Mouse (Mus musculus): ENCODE measurements around the gene Bcr.
A peak's percentile ranks its signal among the peaks of the same experiment; 100 is the strongest.

Gene Bcr

GRCm38 (mm10) chr10:75098446-75099183, 38.2 kb downstream of the Bcr start:
- no peak for DNase-seq

GRCm38 (mm10) chr10:75100298-75100697, 39.9 kb downstream of the Bcr start:
- DNase-seq, result no peak

- DNase-seq, result no peak
These were observed 43.1 kb downstream of the Bcr start for GRCm38 (mm10) chr10:75103502-75103901.

DNA sequence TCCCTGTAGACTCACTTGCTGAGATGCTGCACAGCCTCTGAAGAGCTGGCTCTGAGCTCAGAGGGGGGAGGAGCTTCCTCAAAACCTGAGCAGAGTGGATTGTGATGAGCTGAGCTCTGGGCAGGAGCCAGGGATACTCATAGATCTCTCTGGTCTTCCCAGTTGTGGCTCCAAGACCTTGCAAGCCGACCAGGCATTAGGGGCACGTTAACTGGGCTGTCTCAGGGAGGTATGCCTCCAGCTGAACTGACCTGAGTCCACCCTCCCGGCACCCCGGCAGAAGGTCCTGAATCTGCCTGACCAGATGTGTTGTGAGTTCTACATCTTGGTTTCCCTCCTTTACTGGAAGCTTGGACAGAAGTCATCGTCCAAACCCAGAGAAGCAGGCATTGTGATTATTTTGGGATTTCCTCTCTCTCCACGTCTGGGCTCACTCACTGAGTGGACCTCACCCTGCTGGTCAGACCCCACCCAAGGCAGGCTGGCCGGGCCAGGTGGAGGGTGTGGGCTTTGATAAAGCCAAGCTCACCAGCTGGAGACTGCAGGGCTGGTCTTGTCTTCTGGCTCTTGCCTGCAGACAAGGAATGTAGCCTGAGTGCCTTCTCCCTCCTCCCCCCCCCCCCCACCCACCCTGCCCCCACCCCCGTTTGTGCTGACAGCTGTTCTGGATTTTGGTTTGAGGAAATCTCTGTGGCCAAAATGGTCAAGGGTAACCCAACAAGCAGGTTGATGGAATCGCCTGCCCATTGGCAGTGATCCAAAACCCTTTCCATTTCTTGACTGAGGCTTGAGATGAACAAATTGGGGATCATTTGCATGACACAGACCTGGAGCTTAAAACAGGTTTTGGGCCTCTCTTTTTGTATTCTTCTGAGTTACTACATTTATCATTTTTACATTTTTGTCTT, 44.1 kb downstream of the Bcr start:
- peak; percentile 32 for DNase-seq

GRCm38 (mm10) chr10:75105099-75105461, 44.7 kb downstream of the Bcr start:
- no peak for DNase-seq

- DNase-seq, result no peak
These were observed 45.3 kb downstream of the Bcr start for GRCm38 (mm10) chr10:75105687-75106086.

DNA sequence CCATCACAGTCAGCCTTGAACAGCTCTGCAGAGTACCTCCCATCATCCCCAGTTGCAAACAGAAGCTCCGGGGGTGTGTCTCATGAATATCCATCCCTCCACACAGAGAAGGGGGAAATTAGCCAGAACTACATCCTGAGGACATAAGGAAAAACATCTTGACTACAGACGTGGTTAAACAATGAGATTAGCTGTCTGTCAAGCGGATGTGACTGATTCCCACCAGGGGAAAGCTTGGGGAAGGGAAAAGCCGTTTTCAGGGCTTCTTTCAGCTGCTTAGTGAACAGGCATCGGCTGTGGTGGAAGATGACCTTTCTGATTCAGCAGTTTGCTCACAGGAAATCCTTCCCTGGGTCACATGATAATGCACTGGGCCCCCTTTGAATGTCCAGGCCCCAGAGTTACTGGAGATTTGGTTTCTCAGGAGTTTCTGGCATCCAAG, 46.6 kb downstream of the Bcr start:
- no peak for DNase-seq

GRCm38 (mm10) chr10:75108092-75108491, 47.7 kb downstream of the Bcr start:
- no peak for DNase-seq

DNA sequence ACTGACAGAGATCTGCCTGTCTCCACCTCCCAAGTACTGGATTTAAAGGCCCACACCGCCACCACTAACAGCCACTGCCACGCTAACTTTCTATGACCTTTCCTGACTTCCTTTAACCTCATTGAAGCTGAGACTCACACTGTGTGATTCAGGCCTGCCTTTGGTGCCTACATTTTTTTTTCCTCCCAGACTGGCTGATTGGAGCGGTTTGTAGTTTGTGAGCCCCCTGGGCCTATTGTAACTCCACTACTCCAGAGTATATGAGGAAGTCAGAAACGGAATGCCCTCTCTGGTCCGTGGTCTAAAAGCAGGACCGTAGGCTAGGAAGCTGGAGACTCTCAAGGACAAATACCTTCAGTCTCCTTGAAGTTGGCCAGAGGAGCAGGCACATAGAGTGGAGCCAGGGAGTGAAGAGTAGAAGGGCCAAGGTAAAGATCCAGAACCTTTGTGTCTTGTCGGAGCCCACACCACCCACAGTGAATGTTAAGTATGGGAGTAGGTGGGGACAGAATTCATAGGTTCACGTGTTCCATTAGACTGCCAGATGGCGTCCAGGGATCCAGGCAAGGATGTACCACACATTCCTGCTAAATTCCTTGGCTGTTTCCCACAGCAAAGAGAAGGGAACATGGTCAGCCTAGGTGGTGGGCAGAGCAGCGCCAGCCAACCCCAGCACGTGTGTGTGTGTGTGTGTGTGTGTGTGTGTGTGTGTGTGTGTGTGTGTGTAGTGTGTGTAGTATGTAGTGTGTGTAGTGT, 51.2 kb downstream of the Bcr start:
- DNase-seq, result no peak

- no peak for DNase-seq
These were observed 52.0 kb downstream of the Bcr start for GRCm38 (mm10) chr10:75112405-75112804.

DNA sequence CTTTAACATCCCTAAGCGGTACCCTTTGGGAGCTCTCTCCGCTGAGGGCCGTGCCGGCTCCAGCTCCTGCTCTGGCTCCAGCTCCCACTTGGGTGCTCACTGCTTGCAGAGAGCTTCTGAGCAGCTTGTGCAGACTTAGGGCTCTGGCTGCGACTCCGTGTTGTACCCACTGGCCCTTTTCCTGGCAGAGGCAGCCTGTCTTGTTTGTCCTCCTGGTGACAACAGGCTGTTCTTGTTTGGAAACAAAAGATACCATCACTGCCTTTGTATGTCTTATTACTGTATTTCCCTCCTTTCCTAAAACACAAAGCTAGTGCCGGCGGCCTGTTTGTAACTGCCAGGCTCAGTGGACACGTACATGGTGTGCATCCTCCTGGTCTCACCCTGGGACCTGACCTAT, 53.2 kb downstream of the Bcr start:
- no peak for DNase-seq

GRCm38 (mm10) chr10:75115240-75115639, 54.8 kb downstream of the Bcr start:
- no peak for DNase-seq

DNA sequence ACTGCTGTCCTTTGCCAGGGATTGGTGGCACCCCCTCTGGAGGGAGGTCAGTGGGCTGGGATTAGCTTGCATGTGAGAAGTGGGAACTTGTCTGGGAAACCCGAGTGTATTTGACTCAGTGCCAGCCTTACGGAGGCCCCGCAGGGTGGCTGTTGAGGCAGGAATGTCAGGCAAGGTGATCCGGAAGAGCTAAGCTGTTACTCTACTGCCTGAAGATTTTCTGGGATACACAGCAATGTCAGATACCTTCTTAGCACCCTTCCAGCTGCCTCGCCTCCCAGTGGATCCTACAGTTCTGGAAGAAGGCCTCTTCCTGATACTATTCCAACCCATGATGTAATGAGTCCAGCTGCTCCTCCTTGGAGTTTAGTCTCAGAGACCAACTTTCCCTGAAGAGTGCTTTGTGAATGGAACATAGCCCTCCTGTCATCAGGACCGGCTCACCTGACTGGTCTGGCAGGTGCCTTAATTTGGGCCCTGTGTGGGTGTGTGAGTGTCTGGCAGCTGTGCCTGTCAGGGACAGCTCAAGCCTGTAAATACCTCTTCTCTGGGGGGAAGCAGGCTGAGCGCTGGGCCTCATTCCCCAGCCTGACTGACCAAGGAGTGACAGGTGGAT, 56.6 kb downstream of the Bcr start:
- DNase-seq, result no peak

DNA sequence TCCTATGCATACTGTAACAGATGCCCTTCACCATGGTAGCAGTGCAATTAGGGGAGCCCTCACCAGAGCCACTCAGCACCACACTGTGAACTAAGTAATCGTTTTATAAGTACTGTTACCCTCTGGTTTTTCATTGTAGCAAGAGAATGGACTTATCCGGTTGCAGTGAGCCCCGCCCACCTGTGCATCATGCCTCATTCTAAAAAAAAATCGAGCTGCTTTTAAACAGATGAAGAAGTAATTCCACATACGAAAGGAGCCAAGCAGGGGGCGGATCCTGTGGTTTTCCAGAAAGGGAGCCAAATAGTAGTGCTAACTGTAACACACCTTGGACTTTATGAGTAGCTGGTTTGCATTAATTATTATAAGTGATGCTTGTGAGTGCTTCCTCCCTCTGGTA, 58.1 kb downstream of the Bcr start:
- no peak for DNase-seq

GRCm38 (mm10) chr10:75119396-75119795, 59.0 kb downstream of the Bcr start:
- no peak for DNase-seq

DNA sequence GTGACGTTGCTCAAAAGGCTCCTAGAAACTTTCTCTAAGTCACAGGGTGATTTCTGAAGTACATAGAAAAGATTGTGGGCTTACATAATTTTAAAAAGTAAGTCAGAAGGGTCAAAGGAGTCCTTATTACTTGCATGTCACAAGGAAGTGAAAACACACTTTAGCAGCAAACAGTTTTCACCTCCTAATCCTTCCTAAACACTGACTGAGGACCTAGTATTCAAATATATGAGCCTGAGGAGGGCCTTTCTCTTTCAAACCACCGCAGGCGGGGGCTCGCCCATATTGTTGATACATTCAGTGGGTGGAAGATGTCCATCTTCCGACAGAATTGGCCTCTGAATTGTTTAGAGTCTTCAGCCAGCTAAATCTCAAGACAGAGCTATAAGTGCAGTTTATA, 59.8 kb downstream of the Bcr start:
- DNase-seq, result no peak

DNA sequence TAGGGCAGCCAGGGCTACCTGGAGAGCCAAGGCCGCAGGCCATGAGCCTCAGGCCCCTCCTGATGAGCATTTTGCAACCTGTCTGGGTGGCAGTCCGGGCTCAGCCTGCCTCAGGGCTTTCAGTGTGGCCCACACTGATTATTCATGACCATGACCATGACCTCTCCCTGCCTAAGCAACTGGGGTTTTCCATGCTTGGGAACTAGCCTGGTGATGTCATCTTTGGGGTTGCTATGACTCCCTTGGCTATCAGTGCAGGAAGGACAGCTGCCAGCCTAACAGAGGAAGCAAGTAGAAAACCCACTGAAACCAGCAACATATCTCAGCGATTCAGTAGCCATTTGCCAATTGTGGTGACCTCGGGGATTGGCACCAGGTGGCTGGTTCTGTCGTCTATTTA, 60.6 kb downstream of the Bcr start:
- DNase-seq, result no peak

GRCm38 (mm10) chr10:75125577-75125976, 65.2 kb downstream of the Bcr start:
- no peak for DNase-seq

- no peak for DNase-seq
These were observed 68.9 kb downstream of the Bcr start for GRCm38 (mm10) chr10:75129283-75129710.

DNA sequence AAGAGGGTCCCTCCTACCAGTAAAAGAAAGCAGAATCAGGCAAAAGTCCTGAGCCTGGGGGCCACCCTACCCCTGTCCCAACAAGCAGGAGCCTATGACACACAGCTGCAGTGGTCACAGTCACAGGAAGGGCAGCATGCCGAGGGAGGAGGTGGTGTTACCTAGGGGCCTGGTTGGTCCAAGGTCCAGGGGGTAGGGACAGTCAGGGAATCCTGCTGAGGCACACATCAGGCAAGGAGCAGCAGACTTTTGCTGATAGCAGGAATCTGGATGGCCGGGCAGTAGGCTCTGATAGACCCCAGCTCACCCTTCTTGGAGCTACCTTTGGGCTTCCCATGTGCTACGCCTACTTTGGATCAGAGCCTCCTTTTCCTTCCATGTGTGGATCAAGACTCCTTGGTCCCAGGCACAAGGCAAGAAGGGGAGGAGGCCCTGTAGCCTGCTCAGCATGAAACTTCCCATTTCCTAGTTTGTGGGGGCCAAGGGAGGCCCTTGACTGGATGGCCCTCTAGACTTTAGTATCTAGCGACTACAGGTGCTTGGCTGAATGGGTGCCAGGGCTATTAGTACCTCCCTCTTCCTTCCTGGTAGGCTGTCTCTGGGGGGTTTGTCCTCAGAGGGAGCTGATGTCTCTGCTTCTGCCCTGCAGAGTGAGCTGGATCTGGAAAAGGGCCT, 70.1 kb downstream of the Bcr start:
- DNase-seq, result no peak

DNA sequence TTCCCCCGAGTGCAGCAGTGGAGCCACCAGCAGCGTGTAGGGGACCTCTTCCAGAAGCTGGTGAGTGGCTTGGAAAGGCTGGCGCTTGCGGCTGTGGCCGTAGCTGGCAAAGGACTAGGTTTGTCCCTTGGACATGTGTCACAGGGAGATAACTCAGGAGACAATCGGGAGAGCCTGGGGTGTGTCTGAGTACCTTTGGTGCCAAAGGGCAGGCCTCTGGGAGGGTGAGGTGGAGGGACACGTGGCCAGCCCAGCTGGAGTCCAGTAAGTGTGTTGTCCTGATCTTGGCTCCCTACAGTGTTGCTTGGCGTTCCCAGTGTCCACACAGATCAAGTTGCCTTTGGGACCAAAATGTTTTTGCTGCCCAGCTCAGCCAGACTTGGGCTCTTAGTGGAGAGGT, 71.2 kb downstream of the Bcr start:
- DNase-seq, result peak; percentile 37

DNA sequence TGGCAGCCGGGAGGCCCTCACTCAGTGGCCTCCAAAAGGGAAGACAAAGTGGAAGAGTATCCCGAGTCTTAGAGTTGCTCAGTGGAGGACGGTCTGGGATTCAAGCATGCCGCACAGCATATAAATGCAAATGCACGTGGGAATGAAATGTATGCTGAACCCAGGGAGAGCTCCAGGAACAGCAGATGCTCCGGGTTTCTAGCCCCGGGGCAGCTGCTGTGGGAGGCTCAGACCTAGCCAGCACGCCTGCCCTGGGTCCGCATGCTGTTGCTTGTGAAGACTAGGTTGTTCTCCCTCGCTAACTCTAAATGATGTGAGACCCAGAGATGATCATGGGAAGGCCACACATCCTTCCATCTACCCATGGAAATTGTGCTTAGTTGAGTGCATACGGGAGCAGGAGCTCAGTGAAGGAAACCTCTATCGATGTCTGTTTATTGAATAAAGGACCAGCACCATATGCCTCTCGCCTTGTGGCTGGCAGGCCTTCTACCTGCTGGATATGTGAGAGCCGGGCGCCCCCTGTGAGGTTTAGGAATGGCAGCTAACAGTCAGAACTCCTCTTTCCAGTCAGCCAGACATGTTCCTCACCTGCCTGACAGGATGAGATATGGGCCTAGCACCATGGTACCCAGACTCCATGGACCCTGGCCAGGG, 74.6 kb downstream of the Bcr start:
- DNase-seq, result peak; percentile 61

All from cerebellum, adult 8-10 months (tissue).